Mouse (Mus musculus) left cerebral cortex, postnatal 36 days (tissue): Measurements from ENCODE around the gene Pdzd8. TPM values are rescaled to one million over a fixed set of nuclear protein-coding genes. Genes with fewer than 3 reads are reported as not detected.

Experiments used
- total RNA-seq, 2 experiments: library from RNA; stranded (reverse); gene quantifications; 2 replicates each; pipeline ENCODE4 v1.2.3; 2021

Pdzd8 gene
- total RNA-seq, 2 experiments from 2014 or later: 56.4 to 60.2 TPM

Other genes with a start within 250 kb of the Pdzd8 start
- 1 to 10 TPM; 1.0 to 1.7 TPM for gene Vax1, start 175.7 kb downstream of the Pdzd8 start, total RNA-seq
- gene Kcnk18, start 126.6 kb downstream of the Pdzd8 start, total RNA-seq: not detected
- gene Slc18a2, start 84.9 kb downstream of the Pdzd8 start, total RNA-seq: under 1 TPM in 1 of 2 experiments, not detected in 1; 0.16 TPM
- 100 to 1,000 TPM; 151 to 237 TPM for gene Rps12-ps3, start 23.5 kb downstream of the Pdzd8 start, total RNA-seq
- gene Emx2, start 112.6 kb upstream of the Pdzd8 start, total RNA-seq: 10 to 100 TPM; 12.5 to 21.3 TPM